Mouse (Mus musculus) midbrain, embryonic 11.5 days (tissue): ENCODE data around the gene Large2. TPM values are rescaled to one million over a fixed set of nuclear protein-coding genes. Genes with fewer than 3 reads are reported as not detected.
A peak's percentile ranks its signal among the peaks of the same experiment; 100 is the strongest.
"Not testable (repeated sequence)": the region's sequence is repeated elsewhere in the genome, so short reads cannot be mapped to it uniquely, and the experiment has no call there.

Source experiments
- ATAC-seq: fragments of 200-750 bp; cut with Nextera tagmentation; 2 replicates; pipeline ENCODE4 v1.8.0; 2017; ENCODE audit warnings: moderate TSS enrichment, moderate library complexity; ENCODE audit not compliant: low FRiP score
- DNase-seq: peaks from one replicate; pipeline ENCODE4 v3.0.0; 2015; ENCODE audit warnings: low spot score; ENCODE audit errors: missing footprints
- H3K27ac ChIP-seq: fragments of 300-500 bp; sonication (generic); 2 replicates; pipeline ENCODE4 v1.5.1; 2014; ENCODE audit warnings: low read depth, low read length
- H3K27me3 ChIP-seq: fragments of 300-500 bp; sonication (generic); 2 replicates; pipeline ENCODE4 v1.6.1; 2014; ENCODE audit warnings: mild to moderate bottlenecking, low read length, moderate library complexity, mixed read lengths; ENCODE audit not compliant: control insufficient read depth, insufficient read depth
- H3K36me3 ChIP-seq: fragments of 300-500 bp; sonication (generic); 2 replicates; pipeline ENCODE4 v1.6.1; 2014; ENCODE audit warnings: mild to moderate bottlenecking, low read length, moderate library complexity, mixed read lengths; ENCODE audit not compliant: control insufficient read depth, insufficient read depth
- H3K4me1 ChIP-seq: fragments of 300-500 bp; sonication (generic); 2 replicates; pipeline ENCODE4 v1.6.1; 2014; ENCODE audit warnings: low read length; ENCODE audit not compliant: control insufficient read depth, insufficient read depth
- H3K4me2 ChIP-seq: fragments of 300-500 bp; sonication (generic); 2 replicates; pipeline ENCODE4 v1.6.1; 2014; ENCODE audit warnings: mild to moderate bottlenecking, moderate library complexity
- H3K4me3 ChIP-seq: fragments of 300-500 bp; sonication (generic); 2 replicates; pipeline ENCODE4 v1.5.1; 2014; ENCODE audit warnings: low read depth, low read length
- H3K9ac ChIP-seq: fragments of 300-500 bp; sonication (generic); 2 replicates; pipeline ENCODE4 v1.6.1; 2014; ENCODE audit warnings: low read length
- H3K9me3 ChIP-seq: fragments of 300-500 bp; sonication (generic); 2 replicates; pipeline ENCODE4 v1.6.1; 2016; ENCODE audit warnings: low read length; ENCODE audit not compliant: control insufficient read depth
- WGBS: fragments of 180-500 bp; shearing (Covaris S2); extraction: QIAGEN DNeasy Blood & Tissue Kit; methylation state at CpG from one replicate; pipeline ENCODE4 v1.1.7; 2014; 5-methylcytosine and 5-hydroxymethylcytosine counted together
- polyA plus RNA-seq: library from polyadenylated mRNA; unstranded; fragments of >200 nt; fragmentation: Nextera tagmentation; extraction: Ambion mirVana; gene quantifications from 2 replicates; pipeline ENCODE4 v1.2.1, GENCODE M21; 2014

Large2 gene
- polyA plus RNA-seq, 1 experiment from 2014 or later = 10.6 TPM

- H3K27ac ChIP-seq = no peak overlapping the region
- H3K4me1 ChIP-seq = peaks cover 9% of the 10 kb centered on the region
- peaks cover 4% of the 10 kb centered on the region; the same call in 1 of the 2 replicates for H3K36me3 ChIP-seq
- no peak overlapping the region for H3K4me3 ChIP-seq
- ATAC-seq (no peak), DNase-seq (no peak)
- H3K4me2 ChIP-seq = no peak overlapping the region
- H3K9me3 ChIP-seq = no peaks in the 10 kb centered on the region
- H3K27me3 ChIP-seq = no peaks in the 10 kb centered on the region
- no peak overlapping the region for H3K9ac ChIP-seq
- WGBS = 86% methylated on average over 6 of the region's 6 CpGs
Measured at GRCm38 (mm10) chr2:92404737-92405136, 30.1 kb upstream of the Large2 start.

DNA sequence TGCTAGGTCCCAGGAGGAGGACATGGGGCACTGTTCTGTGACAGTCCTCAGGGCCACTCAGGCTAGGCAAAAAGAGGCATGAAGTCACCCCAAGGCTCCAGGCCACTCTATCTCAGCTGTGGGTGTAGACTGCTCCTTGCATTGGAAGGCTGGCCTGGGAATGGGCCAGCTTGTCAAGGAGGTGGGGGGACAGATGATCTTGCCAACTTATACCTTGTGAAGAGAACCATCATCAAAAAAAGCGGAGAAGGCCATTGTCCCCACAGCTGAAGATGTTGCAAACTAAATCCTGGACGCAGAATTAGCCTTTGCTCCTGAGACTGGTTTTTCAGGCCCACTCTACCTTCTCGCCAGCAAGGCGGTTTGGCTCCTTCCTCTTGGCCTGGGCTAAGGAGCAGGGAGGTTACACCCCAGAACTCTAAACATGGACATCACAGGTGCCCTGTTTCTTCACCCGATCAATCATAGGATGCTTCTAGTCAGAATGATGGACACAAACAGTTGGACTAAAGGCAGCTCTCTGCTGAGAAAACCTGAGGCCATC, 29.2 kb upstream of the Large2 start:
- no peak for ATAC-seq
- 92% methylated on average over 5 of the region's 5 CpGs for WGBS

GRCm38 (mm10) chr2:92402591-92403326, 28.1 kb upstream of the Large2 start:
- Histone ChIP-seq H3K27me3 (no peaks in the 10 kb centered on the region), H3K4me3 (no peak overlapping the region), H3K4me1 (peaks cover 17% of the 10 kb centered on the region; the same call in 1 of the 2 replicates), H3K9ac (no peak overlapping the region), H3K27ac (no peak overlapping the region), H3K9me3 (no peaks in the 10 kb centered on the region), H3K4me2 (no peak overlapping the region), H3K36me3 (no peaks in the 10 kb centered on the region)
- no peak for DNase-seq
- 79% methylated on average over 4 of the region's 4 CpGs for WGBS
- ATAC-seq = no peak

More for the DNA sequence above, 29.2 kb upstream of the Large2 start:
- no peaks in the 10 kb centered on the region for H3K9me3 ChIP-seq
- no peak overlapping the region for H3K4me2 ChIP-seq
- no peak overlapping the region for H3K4me3 ChIP-seq
- no peak overlapping the region for H3K27ac ChIP-seq
- no peak for DNase-seq
- no peak overlapping the region for H3K9ac ChIP-seq
- H3K4me1 ChIP-seq = peaks cover 11% of the 10 kb centered on the region
- no peaks in the 10 kb centered on the region for H3K27me3 ChIP-seq
- H3K36me3 ChIP-seq = peaks cover 1% of the 10 kb centered on the region; the same call in 1 of the 2 replicates

DNA sequence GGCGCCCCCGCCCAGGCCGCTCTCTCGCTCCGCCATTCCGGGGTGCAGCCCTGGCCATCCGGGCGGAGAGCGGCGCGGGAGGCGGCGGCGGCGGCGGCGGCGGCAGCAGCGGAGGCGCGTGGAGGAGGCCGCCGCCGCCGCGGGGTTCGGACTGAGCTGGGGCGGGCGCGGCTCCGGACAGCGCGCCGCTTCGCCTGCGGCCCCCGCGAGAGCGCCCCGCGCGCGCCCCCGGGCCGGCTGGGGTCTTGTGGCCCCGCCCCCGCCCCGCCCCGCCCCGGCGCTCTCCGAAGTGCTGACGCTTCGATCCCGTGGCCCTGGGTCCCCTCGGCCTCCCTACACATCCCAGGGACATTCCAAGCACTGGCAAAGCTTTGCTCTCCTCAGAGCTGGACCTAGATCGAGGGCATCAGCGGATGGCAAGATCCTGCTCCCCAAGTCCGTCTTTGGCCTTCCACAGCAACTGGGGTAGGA, 26.5 kb upstream of the Large2 start, which contains the start of gene Mapk8ip1:
Mapk8ip1 (minus strand) TSS at position 173 of the 471 bp plus-strand sequence.
- Histone ChIP-seq H3K27ac (no peak within 1 kb of the TSS; the same call in 1 of the 2 replicates), H3K4me1 (peaks cover 22% of the 10 kb centered on the region)
- 1% methylated on average over 34 of the region's 59 CpGs for WGBS

GRCm38 (mm10) chr2:92400682-92401081, 26.0 kb upstream of the Large2 start:
- ATAC-seq (peak; percentile 17), DNase-seq (peak; percentile 89)
- H3K4me1 ChIP-seq = peaks cover 21% of the 10 kb centered on the region

More for the DNA sequence above, 26.5 kb upstream of the Large2 start, which contains the start of gene Mapk8ip1:
- Histone ChIP-seq H3K27me3 (no peaks in the 10 kb centered on the region), H3K4me3 (peak within 1 kb of the TSS; percentile 75), H3K9ac (peak within 1 kb of the TSS; percentile 93), H3K4me2 (peak within 1 kb of the TSS; percentile 97), H3K36me3 (no peaks in the 10 kb centered on the region), H3K9me3 (no peaks in the 10 kb centered on the region)
- ATAC-seq (peak; percentile 72), DNase-seq (peak; percentile 94)

DNA sequence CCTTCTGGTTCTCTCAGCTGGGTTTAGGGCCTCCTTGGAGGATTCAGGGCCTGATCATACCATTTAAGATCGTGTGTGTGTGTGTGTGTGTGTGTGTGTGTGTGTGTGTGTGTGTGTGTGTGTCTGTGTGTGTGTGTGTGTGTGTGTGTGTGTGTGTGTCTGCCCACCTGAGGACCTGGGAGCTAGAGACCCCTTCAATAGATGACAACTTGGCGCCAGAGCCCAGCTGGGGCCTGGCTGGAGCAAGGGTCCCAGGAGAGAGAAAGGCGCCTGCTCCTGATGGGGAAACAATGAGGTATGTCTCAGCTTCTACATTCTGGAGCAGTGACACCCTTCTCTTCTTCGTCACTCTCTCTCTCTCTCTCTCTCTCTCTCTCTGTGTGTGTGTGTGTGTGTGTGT, 25.2 kb upstream of the Large2 start:
- WGBS = 62% methylated on average over 4 of the region's 4 CpGs
- not testable (repeated sequence) for H3K9ac ChIP-seq

More at GRCm38 (mm10) chr2:92400682-92401081, 26.0 kb upstream of the Large2 start:
- WGBS = 2% methylated on average over 22 of the region's 22 CpGs
- Histone ChIP-seq H3K36me3 (no peaks in the 10 kb centered on the region), H3K4me2 (peak overlapping the region; percentile 97), H3K27ac (no peak overlapping the region), H3K9me3 (no peaks in the 10 kb centered on the region), H3K4me3 (peak overlapping the region; percentile 75), H3K27me3 (no peaks in the 10 kb centered on the region), H3K9ac (peak overlapping the region; percentile 93)

DNA sequence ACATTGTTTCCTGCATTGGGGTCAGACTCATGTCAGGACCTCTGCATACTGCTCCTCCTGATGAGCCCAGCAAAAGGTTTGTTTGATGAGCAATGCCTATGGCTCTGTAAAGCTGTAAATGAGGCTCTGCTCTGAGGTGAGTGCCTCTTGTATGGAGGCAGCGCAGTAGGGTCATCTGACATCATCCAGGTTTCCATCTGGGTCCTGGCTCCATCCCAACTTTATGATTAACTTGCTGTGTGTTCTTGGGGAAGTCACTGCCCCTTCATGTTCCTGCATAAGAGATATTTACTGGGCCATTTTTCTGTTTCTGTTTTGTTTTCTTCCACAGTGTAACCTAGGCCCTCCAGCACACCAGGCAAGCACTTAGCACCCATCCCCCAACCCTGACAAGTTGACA, 22.8 kb upstream of the Large2 start:
- WGBS = 81% methylated on average over 1 of the region's 1 CpGs
- no peak for ATAC-seq
- no peaks in the 10 kb centered on the region for H3K9me3 ChIP-seq

More for the DNA sequence above, 25.2 kb upstream of the Large2 start:
- H3K27ac ChIP-seq, DNase-seq, ATAC-seq, H3K27me3 ChIP-seq, H3K9me3 ChIP-seq, H3K36me3 ChIP-seq: not testable (repeated sequence)
- Histone ChIP-seq H3K4me1 (peaks cover 19% of the 10 kb centered on the region), H3K4me2 (peak overlapping the region; percentile 97), H3K4me3 (0 out of 2 replicates have a peak overlapping the region, but pooled peaks have one; percentile 75)

GRCm38 (mm10) chr2:92395535-92395934, 20.9 kb upstream of the Large2 start:
- ATAC-seq (no peak), DNase-seq (no peak)
- no peaks in the 10 kb centered on the region for H3K9me3 ChIP-seq
- no peak overlapping the region for H3K9ac ChIP-seq
- H3K36me3 ChIP-seq = no peaks in the 10 kb centered on the region
- H3K4me1 ChIP-seq = peaks cover 44% of the 10 kb centered on the region
- no peak overlapping the region for H3K27ac ChIP-seq
- no peaks in the 10 kb centered on the region for H3K27me3 ChIP-seq
- no peak overlapping the region for H3K4me3 ChIP-seq
- WGBS = 93% methylated on average over 3 of the region's 3 CpGs
- no peak overlapping the region for H3K4me2 ChIP-seq

More for the DNA sequence above, 22.8 kb upstream of the Large2 start:
- Histone ChIP-seq H3K4me2 (0 out of 2 replicates have a peak overlapping the region, but pooled peaks have one; percentile 3), H3K9ac (no peak overlapping the region), H3K4me1 (peaks cover 29% of the 10 kb centered on the region), H3K36me3 (no peaks in the 10 kb centered on the region), H3K4me3 (no peak overlapping the region), H3K27ac (no peak overlapping the region), H3K27me3 (no peaks in the 10 kb centered on the region)
- DNase-seq = no peak
